Mouse (Mus musculus) testis, adult 2 months (tissue): ENCODE data around the gene Tmem238.

Experiments
- CTCF ChIP-seq: fragments of 200-500 bp; IDR thresholded peaks from 2 replicates; pipeline ENCODE4 v1.5.1; 2012; ENCODE audit warnings: low read depth, mild to moderate bottlenecking, inconsistent platforms, low read length, moderate library complexity; ENCODE audit not compliant: control insufficient read depth, insufficient read depth, insufficient replicate concordance
- POLR2A ChIP-seq: fragments of 200-500 bp; IDR thresholded peaks from 2 replicates; pipeline ENCODE4 v1.6.1; 2012; ENCODE audit warnings: low read depth, mild to moderate bottlenecking, inconsistent platforms, low read length, moderate library complexity; ENCODE audit not compliant: control insufficient read depth

DNA sequence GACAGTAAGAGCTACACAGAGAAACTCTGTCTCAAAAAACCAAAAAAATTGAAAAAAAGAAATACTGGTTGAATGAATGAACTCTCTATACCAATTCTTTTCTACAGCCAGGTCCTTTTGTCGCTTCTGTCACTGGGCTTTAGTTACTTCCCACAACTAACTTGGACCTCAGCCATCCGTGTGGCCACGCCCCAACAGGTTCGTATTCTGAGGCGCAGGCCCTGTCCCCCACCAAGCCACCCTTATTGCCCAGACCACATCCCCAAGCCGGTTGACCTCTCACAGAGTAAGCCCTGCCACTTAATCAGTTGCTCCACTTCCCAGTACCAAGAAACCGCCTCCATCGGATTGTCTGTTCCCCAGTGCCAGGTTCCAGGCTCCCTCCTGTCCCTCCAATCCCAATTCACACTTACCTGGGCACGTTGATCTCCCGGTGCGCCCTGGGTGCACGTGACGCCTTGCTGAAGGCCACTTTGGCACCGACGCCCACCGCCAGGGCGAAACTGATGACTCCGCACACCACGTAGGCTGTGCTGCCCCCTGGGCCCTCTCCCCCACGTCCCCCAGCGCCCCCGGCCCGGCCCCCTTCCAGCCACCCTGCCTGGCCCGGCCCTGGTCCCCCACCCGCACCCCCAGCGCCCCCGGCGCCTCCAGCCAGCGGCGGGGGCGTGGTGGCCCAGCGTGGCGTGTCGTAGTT lies 46.3 kb upstream of the Tmem238 start:
- TF ChIP-seq CTCF (no peak), POLR2A (no peak)
